ENCODE assay signal across 8 mouse cellular contexts in genomic region chr17:46461347-46461746, GRCm38 (mm10). TPM values are rescaled to one million over a fixed set of nuclear protein-coding genes. Genes with fewer than 3 reads are reported as not detected.
DNase-seq lines count a peak whose midpoint lies in the region; ATAC-seq and TF ChIP-seq lines count a peak whose summit lies in the region.

No protein-coding gene starts in this region.

- WGBS in liver, adult 2 months: 16% methylated on average over 8 of the region's 8 CpGs
- 12% methylated on average over 8 of the region's 8 CpGs for WGBS in hindbrain, embryonic 12.5 days
- WGBS in limb, embryonic 12.5 days: 15% methylated on average over 8 of the region's 8 CpGs

- peaks cover 14% of the 10 kb centered on the region for H3K4me1 ChIP-seq in liver, adult 2 months (ENCODE audit: control insufficient read depth, insufficient read depth, low read length)
- peaks cover 11% of the 10 kb centered on the region for H3K4me1 ChIP-seq in hindbrain, embryonic 12.5 days
- H3K4me1 ChIP-seq in limb, embryonic 12.5 days (replicated peaks): peaks cover 10% of the 10 kb centered on the region

- H3K9ac ChIP-seq in liver, adult 2 months (ENCODE audit: low read depth, low read length): peak overlapping the region; percentile 81
- peak overlapping the region; percentile 36; the same call in 1 of the 2 replicates for H3K9ac ChIP-seq in hindbrain, embryonic 12.5 days
- H3K9ac ChIP-seq in limb, embryonic 12.5 days (replicated peaks): peak overlapping the region; percentile 45; the same call in 1 of the 2 replicates

- H3K27me3 ChIP-seq in liver, adult 2 months (ENCODE audit: control insufficient read depth, insufficient read depth, low read length): no peaks in the 10 kb centered on the region
- H3K27me3 ChIP-seq in hindbrain, embryonic 12.5 days: peaks cover 61% of the 10 kb centered on the region
- peaks cover 74% of the 10 kb centered on the region for H3K27me3 ChIP-seq in limb, embryonic 12.5 days

- no peak for TF ChIP-seq POLR2A in liver, adult 2 months (IDR thresholded peaks at IDR 0.05; ENCODE audit: extremely low read depth, insufficient read depth, low read length)

- peak overlapping the region; percentile 32; the same call in 1 of the 2 replicates for H3K4me2 ChIP-seq in hindbrain, embryonic 12.5 days (replicated peaks)
- H3K4me2 ChIP-seq in limb, embryonic 12.5 days: peak overlapping the region; percentile 60

- H3K9me3 ChIP-seq in hindbrain, embryonic 12.5 days (replicated peaks): no peaks in the 10 kb centered on the region
- H3K9me3 ChIP-seq in limb, embryonic 12.5 days: no peaks in the 10 kb centered on the region

- H3K79me2 ChIP-seq in liver, adult 2 months (ENCODE audit: control insufficient read depth, insufficient read depth, low read length): no peaks in the 10 kb centered on the region

- H3K27ac ChIP-seq in liver, adult 2 months (replicated peaks; ENCODE audit: insufficient read depth, low read depth, low read length): peak overlapping the region; percentile 36
- no peak overlapping the region for H3K27ac ChIP-seq in hindbrain, embryonic 12.5 days
- no peak overlapping the region for H3K27ac ChIP-seq in limb, embryonic 12.5 days

- DNase-seq in liver, adult 2 months (ENCODE audit: extremely low read depth, low read depth, low spot score): peak; percentile 53
- no peak for DNase-seq in liver
- peak; percentile 43 for DNase-seq in retina, embryonic 14.5 days (ENCODE audit: low spot score)
- DNase-seq in gastrocnemius, adult 8-10 months (ENCODE audit: low spot score in 2 of 2): no peak

- H3K4me3 ChIP-seq in liver, adult 2 months (ENCODE audit: insufficient read depth, low read depth, low read length): peak overlapping the region; percentile 58; the same call in 1 of the 2 replicates
- H3K4me3 ChIP-seq in hindbrain, embryonic 12.5 days: peak overlapping the region; percentile 19; the same call in 1 of the 2 replicates
- peak overlapping the region; percentile 37; the same call in 1 of the 2 replicates for H3K4me3 ChIP-seq in limb, embryonic 12.5 days (replicated peaks)

- no peak for ATAC-seq in hindbrain, embryonic 12.5 days (ENCODE audit: low FRiP score)
- no peak for ATAC-seq in limb, embryonic 12.5 days (ENCODE audit: insufficient number of reproducible peaks, insufficient read depth, low FRiP score, low TSS enrichment, low read depth)
- ATAC-seq in inflammation-experienced regulatory T-cells, adult 6 months: no peak
- no peak for ATAC-seq in erythroid progenitor cell, adult 5-6 weeks (replicated peaks; ENCODE audit: low FRiP score, poor library complexity, severe bottlenecking)

- no peak for TF ChIP-seq CTCF in liver, adult 2 months (IDR thresholded peaks at IDR 0.05; ENCODE audit: low read depth, low read length)

- no peaks in the 10 kb centered on the region for H3K36me3 ChIP-seq in liver, adult 2 months (ENCODE audit: control insufficient read depth, insufficient read depth, low read length)
- H3K36me3 ChIP-seq in hindbrain, embryonic 12.5 days: peaks cover 31% of the 10 kb centered on the region
- H3K36me3 ChIP-seq in limb, embryonic 12.5 days: no peaks in the 10 kb centered on the region

RNA-seq across cellular contexts. Expression of gene Slc22a7, which starts 23.1 kb away (rescaled TPM):
- 10.3 and 27.9 TPM in 2 replicates for total RNA-seq in liver, adult 2 months (2014; rRNA removed)
- 46.8 and 47.9 TPM in 2 replicates for polyA plus RNA-seq in liver, adult 2 months (2012; rRNA removed)
- not detected in 2 replicates for polyA plus RNA-seq in hindbrain, embryonic 12.5 days (2016; fragmentation: Nextera tagmentation; extraction: Ambion mirVana)
- not detected in 2 replicates for polyA plus RNA-seq in limb, embryonic 12.5 days (2016; fragmentation: Nextera tagmentation; extraction: Ambion mirVana)
- polyA plus RNA-seq in inflammation-experienced regulatory T-cells, adult 6 months (2017; shearing (Covaris generic)): not detected
- total RNA-seq in gastrocnemius, adult 8-10 months (2022): not detected
- total RNA-seq in erythroid progenitor cell, adult 5-6 weeks (2015; ENCODE audit: low replicate concordance): not detected in 2 replicates
- total RNA-seq in erythroid progenitor cell, adult 5-6 weeks (2017; ENCODE audit: low replicate concordance): not detected in 2 replicates

RNA-seq across cellular contexts. Expression of gene Ttbk1, which starts 26.1 kb away (rescaled TPM):
- total RNA-seq in liver, adult 2 months (2014; rRNA removed): 0.07 and 0.18 TPM in 2 replicates
- polyA plus RNA-seq in liver, adult 2 months (2012; rRNA removed): 0.15 and 0.22 TPM in 2 replicates
- 5.3 and 6.6 TPM in 2 replicates for polyA plus RNA-seq in hindbrain, embryonic 12.5 days (2016; fragmentation: Nextera tagmentation; extraction: Ambion mirVana)
- 0.34 and 0.45 TPM in 2 replicates for polyA plus RNA-seq in limb, embryonic 12.5 days (2016; fragmentation: Nextera tagmentation; extraction: Ambion mirVana)
- polyA plus RNA-seq in inflammation-experienced regulatory T-cells, adult 6 months (2017; shearing (Covaris generic)): 1 to 10 TPM in 1 of 3 experiments, under 1 TPM in 2; 0.57 to 1.2 (median 0.58) TPM
- total RNA-seq in gastrocnemius, adult 8-10 months (2022): under 1 TPM; 0.05 to 0.16 (median 0.08) TPM
- not detected in 2 replicates for total RNA-seq in erythroid progenitor cell, adult 5-6 weeks (2015; ENCODE audit: low replicate concordance)
- total RNA-seq in erythroid progenitor cell, adult 5-6 weeks (2017; ENCODE audit: low replicate concordance): not detected in 2 replicates

RNA-seq across cellular contexts. Expression of gene Crip3, which starts 32.6 kb away (rescaled TPM):
- total RNA-seq in liver, adult 2 months (2014; rRNA removed): not detected in 2 replicates
- 0.70 and 1.4 TPM in 2 replicates for polyA plus RNA-seq in liver, adult 2 months (2012; rRNA removed)
- polyA plus RNA-seq in hindbrain, embryonic 12.5 days (2016; fragmentation: Nextera tagmentation; extraction: Ambion mirVana): 0.57 and 0.95 TPM in 2 replicates
- 0.40 and 0.63 TPM in 2 replicates for polyA plus RNA-seq in limb, embryonic 12.5 days (2016; fragmentation: Nextera tagmentation; extraction: Ambion mirVana)
- not detected for polyA plus RNA-seq in inflammation-experienced regulatory T-cells, adult 6 months (2017; shearing (Covaris generic))
- 1 to 10 TPM in 1 of 4 experiments, under 1 TPM in 1, not detected in 2; 0.40 to 1.5 TPM for total RNA-seq in gastrocnemius, adult 8-10 months (2022)
- total RNA-seq in erythroid progenitor cell, adult 5-6 weeks (2015; ENCODE audit: low replicate concordance): not detected in 2 replicates
- not detected in 2 replicates for total RNA-seq in erythroid progenitor cell, adult 5-6 weeks (2017; ENCODE audit: low replicate concordance)

RNA-seq across cellular contexts. Expression of gene Dnph1, which starts 35.2 kb away (rescaled TPM):
- 6.6 and 9.0 TPM in 2 replicates for total RNA-seq in liver, adult 2 months (2014; rRNA removed)
- 13.1 and 13.3 TPM in 2 replicates for polyA plus RNA-seq in liver, adult 2 months (2012; rRNA removed)
- 35.3 and 35.5 TPM in 2 replicates for polyA plus RNA-seq in hindbrain, embryonic 12.5 days (2016; fragmentation: Nextera tagmentation; extraction: Ambion mirVana)
- polyA plus RNA-seq in limb, embryonic 12.5 days (2016; fragmentation: Nextera tagmentation; extraction: Ambion mirVana): 51.6 and 55.3 TPM in 2 replicates
- 10 to 100 TPM in 1 of 3 experiments, 1 to 10 TPM in 2; 4.6 to 17.6 (median 6.8) TPM for polyA plus RNA-seq in inflammation-experienced regulatory T-cells, adult 6 months (2017; shearing (Covaris generic))
- 1 to 10 TPM; 5.2 to 8.5 (median 7.1) TPM for total RNA-seq in gastrocnemius, adult 8-10 months (2022)
- 3.8 and 5.0 TPM in 2 replicates for total RNA-seq in erythroid progenitor cell, adult 5-6 weeks (2015; ENCODE audit: low replicate concordance)
- 0.64 and 1.9 TPM in 2 replicates for total RNA-seq in erythroid progenitor cell, adult 5-6 weeks (2017; ENCODE audit: low replicate concordance)

Comparison
In these comparisons a context has a peak if more than half of its experiments do, and no peak if none do; other contexts are left out.
1. DNase-seq: peak in liver, adult 2 months (single experiment) and retina, embryonic 14.5 days (single experiment); none in liver (single experiment) and gastrocnemius, adult 8-10 months (0 of 2).
2. RNA of gene Slc22a7, which starts 23.1 kb away (polyA plus RNA-seq): 46.8 to 47.9 TPM in liver, adult 2 months; not detected in hindbrain, embryonic 12.5 days, not detected in limb, embryonic 12.5 days and not detected in inflammation-experienced regulatory T-cells, adult 6 months; every median in the first group is over 10 times any median in the second.
3. Peak in every context shown above with its lines, with median percentiles within 50 percentile points of each other: H3K4me3 ChIP-seq and H3K9ac ChIP-seq.